Mouse (Mus musculus) forebrain, embryonic 11.5 days (tissue): ENCODE measurements around the gene Nectin1. TPM values are rescaled to one million over a fixed set of nuclear protein-coding genes. Genes with fewer than 3 reads are reported as not detected.

Experiments
- ATAC-seq: fragments of 200-750 bp; cut with Nextera tagmentation; replicated peaks from 2 replicates; pipeline ENCODE4 v1.8.0; 2017; ENCODE audit warnings: moderate TSS enrichment; ENCODE audit not compliant: low FRiP score
- DNase-seq: peaks from one replicate; pipeline ENCODE4 v3.0.0-alpha.2; 2017; ENCODE audit warnings: low spot score
- H3K27ac ChIP-seq: fragments of 300-500 bp; sonication (generic); 2 replicates; pipeline ENCODE4 v1.5.1; 2014; ENCODE audit warnings: low read depth, low read length
- H3K27me3 ChIP-seq: fragments of 300-500 bp; sonication (generic); 2 replicates; pipeline ENCODE4 v1.6.1; 2014; ENCODE audit warnings: mild to moderate bottlenecking, low read length, mixed read lengths; ENCODE audit not compliant: control insufficient read depth, insufficient read depth
- H3K36me3 ChIP-seq: fragments of 300-500 bp; sonication (generic); 2 replicates; pipeline ENCODE4 v1.6.1; 2014; ENCODE audit warnings: mild to moderate bottlenecking, low read length, moderate library complexity, mixed read lengths; ENCODE audit not compliant: control insufficient read depth, insufficient read depth
- H3K4me1 ChIP-seq: fragments of 300-500 bp; sonication (generic); replicated peaks from 2 replicates; pipeline ENCODE4 v1.6.1; 2014; ENCODE audit warnings: low read length, mixed read lengths; ENCODE audit not compliant: control insufficient read depth, insufficient read depth
- H3K4me2 ChIP-seq: fragments of 300-500 bp; sonication (generic); 2 replicates; pipeline ENCODE4 v1.6.1; 2014; ENCODE audit warnings: low read depth, mild to moderate bottlenecking, low read length, moderate library complexity, mixed read lengths; ENCODE audit not compliant: severe bottlenecking
- H3K4me3 ChIP-seq: fragments of 300-500 bp; sonication (generic); 2 replicates; pipeline ENCODE4 v1.5.1; 2014; ENCODE audit warnings: low read depth, low read length
- H3K9ac ChIP-seq: fragments of 300-500 bp; sonication (generic); 2 replicates; pipeline ENCODE4 v1.6.1; 2014; ENCODE audit warnings: low read length
- H3K9me3 ChIP-seq: fragments of 300-500 bp; sonication (generic); 2 replicates; pipeline ENCODE4 v1.6.1; 2016; ENCODE audit warnings: low read length, mixed read lengths; ENCODE audit not compliant: control insufficient read depth
- WGBS: fragments of 180-500 bp; shearing (Covaris S2); extraction: QIAGEN DNeasy Blood & Tissue Kit; methylation state at CpG from one replicate; pipeline ENCODE4 v1.1.7; 2014; 5-methylcytosine and 5-hydroxymethylcytosine counted together
- polyA plus RNA-seq: library from polyadenylated mRNA; unstranded; fragments of >200 nt; fragmentation: Nextera tagmentation; extraction: Ambion mirVana; gene quantifications from 2 replicates; pipeline ENCODE4 v1.2.1, GENCODE M21; 2014

The Nectin1 gene
- polyA plus RNA-seq, 1 experiment from 2014 or later = 12.4 TPM

GRCm38 (mm10) chr9:43734952-43735351, 8.8 kb upstream of the Nectin1 start:
- Histone ChIP-seq H3K36me3 (no peaks in the 10 kb centered on the region), H3K4me2 (no peak overlapping the region), H3K27ac (no peak overlapping the region), H3K27me3 (no peaks in the 10 kb centered on the region), H3K4me3 (no peak overlapping the region), H3K9me3 (no peaks in the 10 kb centered on the region), H3K9ac (no peak overlapping the region), H3K4me1 (peaks cover 14% of the 10 kb centered on the region)
- no peak for DNase-seq
- ATAC-seq = no peak

DNA sequence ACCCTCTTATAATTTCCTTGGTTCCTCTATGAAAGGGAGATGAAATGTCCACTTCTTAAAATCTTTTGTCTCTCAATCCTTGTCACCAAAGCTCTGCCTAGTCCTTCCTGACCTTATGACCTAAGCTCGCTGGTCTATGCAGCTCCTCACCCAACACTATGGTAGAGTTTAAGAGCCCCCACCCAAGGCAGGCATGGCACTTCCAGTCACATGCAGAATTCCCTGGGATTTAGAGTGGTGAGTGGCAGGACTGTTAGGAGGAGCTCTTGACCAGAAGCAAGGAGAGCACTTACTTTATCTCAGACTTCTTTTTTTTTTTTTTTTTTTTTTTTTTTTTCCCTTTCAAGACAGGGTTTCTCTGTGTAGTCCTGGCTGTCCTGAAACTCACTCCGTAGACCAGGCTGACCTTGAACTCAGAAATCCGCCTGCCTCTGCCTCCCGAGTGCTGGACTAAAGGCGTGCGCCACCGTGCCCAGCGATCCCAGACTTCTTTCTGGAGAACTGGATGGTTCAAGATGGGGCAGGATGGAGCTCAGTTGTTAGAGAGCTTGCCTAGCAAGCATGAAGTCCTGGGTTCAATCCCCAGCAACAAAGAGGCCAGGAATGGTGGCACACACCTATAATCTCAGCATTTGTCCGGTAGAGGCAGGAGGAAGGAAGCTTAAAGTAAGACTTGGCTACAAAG, 7.6 kb upstream of the Nectin1 start:
- H3K9ac ChIP-seq = no peak overlapping the region
- no peaks in the 10 kb centered on the region for H3K9me3 ChIP-seq
- WGBS = 90% methylated on average over 9 of the region's 9 CpGs
- H3K27ac ChIP-seq = no peak overlapping the region
- H3K4me1 ChIP-seq = peaks cover 9% of the 10 kb centered on the region; the same call in 1 of the 2 replicates
- no peaks in the 10 kb centered on the region for H3K36me3 ChIP-seq
- no peak for DNase-seq
- H3K4me3 ChIP-seq = no peak overlapping the region
- no peaks in the 10 kb centered on the region for H3K27me3 ChIP-seq
- no peak overlapping the region for H3K4me2 ChIP-seq
- ATAC-seq = no peak

DNA sequence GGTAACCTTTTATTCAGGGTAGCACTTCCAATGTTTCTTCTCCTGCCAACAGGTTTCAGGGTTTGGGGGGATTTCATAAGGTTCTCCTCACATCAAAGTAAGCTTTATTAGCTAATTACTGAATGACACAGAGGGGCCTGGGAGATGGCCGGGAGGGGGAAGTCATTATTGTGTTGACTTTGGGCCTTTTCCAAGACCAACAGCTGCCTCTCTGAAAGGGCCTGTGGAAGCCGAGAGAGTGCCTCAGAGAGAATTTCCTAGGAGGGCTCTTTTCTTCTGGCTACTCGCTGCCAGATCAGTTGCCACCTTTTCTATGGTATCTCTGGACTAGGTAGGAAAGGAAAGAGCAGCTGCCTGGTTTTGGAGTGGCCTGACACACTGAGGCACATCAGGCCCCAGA, 6.5 kb upstream of the Nectin1 start:
- WGBS = 15% methylated on average over 3 of the region's 3 CpGs
- Histone ChIP-seq H3K9ac (no peak overlapping the region), H3K9me3 (no peaks in the 10 kb centered on the region), H3K27me3 (no peaks in the 10 kb centered on the region), H3K4me3 (no peak overlapping the region), H3K4me2 (no peak overlapping the region), H3K27ac (no peak overlapping the region), H3K4me1 (peaks cover 12% of the 10 kb centered on the region; the same call in 1 of the 2 replicates), H3K36me3 (no peaks in the 10 kb centered on the region)
- ATAC-seq = no peak
- DNase-seq = no peak

- DNase-seq = peak; percentile 61
- no peak overlapping the region for H3K27ac ChIP-seq
Measured at GRCm38 (mm10) chr9:43737871-43738292, 5.9 kb upstream of the Nectin1 start.

DNA sequence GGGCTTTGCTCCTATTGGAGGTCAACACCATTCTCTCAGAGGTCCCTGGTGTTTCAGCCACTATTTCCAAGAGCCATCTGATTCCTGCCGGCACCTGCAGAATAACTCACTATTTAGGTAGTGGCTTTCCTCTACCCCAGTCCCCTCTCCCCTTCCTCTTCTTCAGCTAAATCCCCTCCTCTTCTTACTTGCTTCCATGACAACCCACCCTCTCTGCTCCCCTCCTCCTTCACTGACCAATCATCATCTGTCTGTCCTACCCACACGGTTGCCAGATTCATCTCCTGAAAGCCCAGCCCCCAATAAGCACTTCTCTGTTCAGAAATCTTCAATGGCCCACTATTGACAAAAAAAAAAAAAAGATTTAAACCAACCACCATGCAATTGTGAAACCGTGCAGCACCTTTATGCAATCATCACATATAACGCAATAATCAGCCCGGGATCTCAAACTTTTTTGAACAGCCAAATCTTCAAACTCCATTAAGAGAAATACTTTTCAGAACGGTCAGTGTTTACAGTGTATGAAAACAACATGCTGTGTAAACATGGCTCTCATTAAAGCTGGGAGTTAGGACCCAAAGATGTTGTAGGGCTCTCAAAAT, 5.2 kb upstream of the Nectin1 start:
- peak overlapping the region; percentile 40; the same call in 1 of the 2 replicates for H3K4me2 ChIP-seq
- H3K9ac ChIP-seq = no peak overlapping the region
- no peak for ATAC-seq
- no peak overlapping the region for H3K4me3 ChIP-seq
- no peaks in the 10 kb centered on the region for H3K9me3 ChIP-seq
- H3K27me3 ChIP-seq = no peaks in the 10 kb centered on the region
- no peak for DNase-seq
- no peaks in the 10 kb centered on the region for H3K36me3 ChIP-seq
- H3K27ac ChIP-seq = no peak overlapping the region
- peaks cover 17% of the 10 kb centered on the region; the same call in 1 of the 2 replicates for H3K4me1 ChIP-seq
- 22% methylated on average over 6 of the region's 6 CpGs for WGBS

More at GRCm38 (mm10) chr9:43737871-43738292, 5.9 kb upstream of the Nectin1 start:
- Histone ChIP-seq H3K4me1 (peaks cover 17% of the 10 kb centered on the region; the same call in 1 of the 2 replicates), H3K36me3 (no peaks in the 10 kb centered on the region), H3K27me3 (no peaks in the 10 kb centered on the region), H3K4me2 (peak overlapping the region; percentile 40; the same call in 1 of the 2 replicates), H3K4me3 (peak overlapping the region; percentile 7; the same call in 1 of the 2 replicates), H3K9ac (no peak overlapping the region), H3K9me3 (no peaks in the 10 kb centered on the region)
- no peak for ATAC-seq
- WGBS = 2% methylated on average over 12 of the region's 12 CpGs

GRCm38 (mm10) chr9:43741277-43741676, 2.5 kb upstream of the Nectin1 start:
- DNase-seq (no peak), ATAC-seq (no peak)
- H3K4me3 ChIP-seq = no peak overlapping the region
- H3K27ac ChIP-seq = no peak overlapping the region
- no peaks in the 10 kb centered on the region for H3K27me3 ChIP-seq
- H3K4me2 ChIP-seq = no peak overlapping the region
- H3K9ac ChIP-seq = no peak overlapping the region
- H3K9me3 ChIP-seq = no peaks in the 10 kb centered on the region
- no peaks in the 10 kb centered on the region for H3K36me3 ChIP-seq
- H3K4me1 ChIP-seq = peaks cover 20% of the 10 kb centered on the region; the same call in 1 of the 2 replicates
- WGBS = 85% methylated on average over 2 of the region's 2 CpGs

DNA sequence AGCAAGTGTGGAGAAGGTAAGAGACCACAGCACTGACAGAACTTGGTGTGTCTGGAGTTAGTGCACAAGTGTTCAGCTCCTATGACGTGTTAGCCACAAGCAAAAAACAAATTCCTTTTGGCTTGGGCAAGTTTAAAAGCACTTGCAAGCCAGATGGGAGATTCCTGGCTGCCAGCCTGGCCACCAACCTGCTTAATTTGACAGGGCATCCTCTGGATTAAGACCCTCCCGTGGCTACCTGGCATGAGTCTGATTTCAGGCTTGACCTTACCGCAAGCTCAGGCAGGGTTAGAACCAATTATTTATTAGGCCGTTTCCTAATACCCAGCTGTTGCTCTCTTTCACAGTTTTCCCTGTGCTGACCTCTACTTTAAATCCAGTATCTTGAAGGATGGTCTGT, 1.7 kb upstream of the Nectin1 start:
- no peaks in the 10 kb centered on the region for H3K9me3 ChIP-seq
- ATAC-seq (no peak), DNase-seq (no peak)
- H3K4me1 ChIP-seq = peaks cover 26% of the 10 kb centered on the region; the same call in 1 of the 2 replicates
- 63% methylated on average over 4 of the region's 4 CpGs for WGBS
- H3K27me3 ChIP-seq = no peaks in the 10 kb centered on the region
- H3K4me3 ChIP-seq = no peak overlapping the region
- H3K9ac ChIP-seq = no peak overlapping the region
- H3K4me2 ChIP-seq = no peak overlapping the region
- H3K36me3 ChIP-seq = no peaks in the 10 kb centered on the region
- H3K27ac ChIP-seq = no peak overlapping the region

- H3K9ac ChIP-seq = peak overlapping the region; percentile 91
- H3K4me1 ChIP-seq = peaks cover 28% of the 10 kb centered on the region
- no peaks in the 10 kb centered on the region for H3K27me3 ChIP-seq
- H3K4me3 ChIP-seq = peak overlapping the region; percentile 67
- DNase-seq = peak; percentile 75
- H3K27ac ChIP-seq = peak overlapping the region; percentile 94
- H3K36me3 ChIP-seq = no peaks in the 10 kb centered on the region
- ATAC-seq = no peak
- no peaks in the 10 kb centered on the region for H3K9me3 ChIP-seq
- under 1% methylated on average over 27 of the region's 27 CpGs for WGBS
- peak overlapping the region; percentile 86 for H3K4me2 ChIP-seq
Measured at GRCm38 (mm10) chr9:43742902-43743646, 710 bp upstream of the Nectin1 start.
